Mouse (Mus musculus): ENCODE measurements around the gene Gm17622.

The Gm17622 gene

GRCm38 (mm10) chr13:96511893-96512292 lies 21.4 kb downstream of the Gm17622 start:
- DNase-seq, result no peak

DNA sequence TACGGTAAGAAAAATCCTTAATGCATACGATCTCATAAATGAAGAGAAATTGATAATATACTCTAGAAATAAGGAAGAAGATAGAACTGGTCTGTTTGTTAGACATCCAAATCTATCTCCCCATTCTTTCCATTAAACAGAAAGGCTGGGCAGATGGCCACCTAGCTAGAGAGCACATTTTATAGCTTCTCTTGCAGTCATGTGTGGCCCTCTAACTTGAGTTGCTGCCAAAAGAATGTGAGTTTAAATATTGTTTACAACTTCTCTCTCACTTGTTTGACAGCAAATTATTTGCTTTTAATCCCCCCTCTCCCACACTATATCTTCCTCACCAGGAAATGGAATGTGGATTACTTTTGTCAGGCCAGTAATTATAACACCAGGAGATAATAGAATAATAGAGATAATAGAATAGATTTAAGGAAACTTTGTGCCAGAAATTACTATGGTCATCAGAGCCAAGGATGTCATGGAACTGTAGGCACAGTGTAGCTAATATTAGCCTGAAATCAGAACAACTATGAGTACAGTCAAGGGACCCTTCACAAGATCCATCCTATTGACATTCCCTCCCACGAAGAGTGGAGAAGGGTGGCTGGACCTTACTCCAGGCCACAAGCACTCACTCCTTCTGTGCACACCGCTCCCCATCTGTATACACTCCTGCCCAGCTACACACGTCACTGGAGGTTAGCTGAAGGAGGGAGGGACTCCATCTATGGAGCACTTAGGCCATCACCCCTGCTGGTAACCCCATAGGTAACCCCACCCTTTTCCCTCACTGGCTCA lies 23.8 kb downstream of the Gm17622 start:
- DNase-seq, result no peak

- DNase-seq, result no peak
These were observed 25.7 kb downstream of the Gm17622 start for GRCm38 (mm10) chr13:96516249-96516648.

GRCm38 (mm10) chr13:96517335-96517734 lies 26.8 kb downstream of the Gm17622 start:
- DNase-seq, result no peak

DNA sequence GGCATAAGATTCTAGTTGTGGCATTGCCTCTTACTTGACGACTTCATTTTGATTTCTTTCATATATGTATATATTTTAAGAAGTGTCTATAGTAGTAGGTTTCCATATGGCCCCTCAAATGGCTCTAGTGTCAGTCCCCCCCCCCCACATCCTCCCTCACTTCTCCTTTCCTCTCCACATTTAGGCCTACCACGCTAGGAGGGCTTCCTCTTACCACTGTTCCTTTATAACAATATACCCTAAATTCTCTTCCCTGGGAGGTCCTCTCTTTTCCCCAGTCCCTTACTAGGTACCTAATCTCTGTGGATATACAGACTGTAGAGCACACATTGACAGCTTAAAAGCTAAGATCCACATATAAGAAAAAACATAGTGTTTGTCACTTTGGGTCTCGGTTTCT lies 30.8 kb downstream of the Gm17622 start:
- no peak for DNase-seq

DNA sequence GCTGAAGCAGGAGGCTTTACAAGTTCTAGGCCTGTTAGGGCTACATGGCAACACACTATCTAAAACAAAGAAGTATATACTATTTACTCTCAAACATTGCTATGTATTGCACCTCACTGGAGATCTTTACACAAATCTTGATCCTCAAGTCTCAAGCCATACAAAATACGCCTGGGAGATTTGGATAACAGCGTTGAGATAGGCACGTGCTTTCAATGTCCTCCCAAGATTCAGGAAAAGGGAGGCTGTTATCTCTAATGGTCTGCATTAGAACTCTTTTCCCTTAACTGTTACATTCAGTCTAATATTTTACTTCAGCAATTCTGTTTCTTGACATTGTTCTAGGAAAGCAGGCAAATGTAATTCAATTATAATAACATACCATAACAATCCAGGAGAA lies 36.5 kb downstream of the Gm17622 start:
- DNase-seq, result no peak

DNA sequence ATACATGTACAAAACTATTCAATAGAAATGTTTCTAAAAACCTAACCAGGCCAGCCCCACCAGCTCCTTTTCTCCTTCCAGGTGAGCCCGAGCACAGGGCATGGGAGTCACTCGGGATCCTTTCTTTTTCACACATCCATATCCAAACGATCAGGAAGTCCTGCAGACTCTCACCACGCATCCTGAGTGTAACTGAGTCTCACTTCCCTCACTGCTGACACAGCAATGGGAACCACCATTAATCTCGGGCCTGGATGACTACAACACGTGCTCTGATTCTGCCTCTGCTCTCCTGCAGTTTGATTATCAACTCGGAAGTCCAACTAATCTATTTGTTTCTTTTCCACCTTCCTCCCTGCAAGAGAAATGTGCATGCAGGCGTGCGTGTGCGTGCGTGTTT lies 37.3 kb downstream of the Gm17622 start:
- no peak for DNase-seq

DNA sequence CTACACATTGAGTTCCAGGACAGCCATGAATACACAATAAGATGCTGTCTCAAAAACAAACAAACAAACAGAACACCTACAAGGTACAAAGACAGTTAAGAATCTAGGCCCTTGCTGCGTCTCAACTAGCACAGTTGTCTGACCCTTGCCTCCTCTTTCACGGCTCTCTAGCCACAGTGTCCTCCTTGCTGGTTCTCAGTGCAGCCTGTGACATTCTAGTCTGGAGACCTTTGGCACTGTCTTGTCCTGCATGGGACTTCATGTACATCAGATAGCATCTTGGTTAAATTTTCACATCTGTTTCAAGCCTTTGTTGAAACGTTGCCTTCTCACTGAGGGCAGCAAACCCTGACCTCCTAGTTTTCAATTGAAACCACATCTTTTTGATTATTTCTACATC lies 38.2 kb downstream of the Gm17622 start:
- DNase-seq, result no peak

DNA sequence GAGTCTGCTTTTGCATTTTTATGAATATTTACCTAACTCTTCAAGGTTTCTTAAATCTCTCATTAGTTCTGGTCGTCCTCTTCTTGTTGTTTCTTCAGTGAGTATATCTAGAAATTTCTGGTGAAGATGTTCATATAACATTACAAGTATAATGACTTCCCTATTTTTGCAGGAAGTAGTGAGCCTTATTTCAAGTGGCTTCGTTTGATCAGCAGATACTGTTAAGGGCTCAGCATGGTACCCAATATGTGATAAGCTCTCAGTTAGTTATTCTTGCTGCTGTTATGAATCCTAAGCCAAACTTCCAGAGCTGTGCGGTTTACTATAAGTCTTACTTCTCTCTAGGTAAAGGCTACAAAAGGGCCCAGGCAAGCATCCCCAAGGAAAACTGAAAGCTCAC lies 39.0 kb downstream of the Gm17622 start:
- no peak for DNase-seq

GRCm38 (mm10) chr13:96530064-96530463 lies 39.5 kb downstream of the Gm17622 start:
- no peak for DNase-seq

GRCm38 (mm10) chr13:96532176-96532575 lies 41.6 kb downstream of the Gm17622 start:
- DNase-seq, result no peak

DNA sequence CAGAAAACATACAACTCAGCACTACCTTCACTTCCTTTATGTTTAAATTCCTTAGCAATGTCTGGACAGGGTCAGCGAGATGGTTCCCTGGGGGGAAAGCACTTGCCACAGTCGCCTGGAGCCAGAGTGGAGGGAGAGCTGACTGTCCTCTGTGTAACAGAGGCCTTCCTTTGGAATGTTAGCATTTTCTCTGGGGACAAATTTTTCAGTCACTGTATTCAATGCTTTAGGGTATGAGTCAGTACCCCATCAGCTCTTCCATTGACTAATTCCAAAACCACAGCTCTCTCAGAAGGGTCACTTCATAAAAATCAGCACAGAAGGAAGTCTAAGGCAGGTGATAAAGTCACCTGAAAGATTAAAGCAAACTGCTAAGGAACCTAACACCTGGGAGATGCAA lies 43.2 kb downstream of the Gm17622 start:
- DNase-seq, result no peak

GRCm38 (mm10) chr13:96536821-96537572 lies 46.5 kb downstream of the Gm17622 start:
- no peak for DNase-seq

DNA sequence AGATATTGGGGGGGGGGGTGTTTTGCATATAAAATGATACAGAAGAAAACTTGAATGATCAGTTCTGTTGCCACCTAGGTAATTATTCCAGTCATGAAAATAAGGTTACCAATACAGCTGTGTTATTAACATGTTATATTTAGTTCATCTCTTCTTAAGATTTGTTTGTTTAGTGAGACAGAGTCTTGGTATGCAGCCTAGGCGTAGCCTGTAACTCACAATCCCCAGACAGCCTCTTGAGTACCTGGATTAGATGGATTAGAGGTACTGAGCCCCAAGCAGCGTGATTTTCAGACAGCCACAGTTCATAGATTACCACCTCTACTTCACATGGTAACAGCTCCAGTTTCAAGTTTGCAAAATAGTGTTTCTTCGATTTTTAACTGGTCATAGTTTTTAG lies 47.6 kb downstream of the Gm17622 start:
- no peak for DNase-seq

All from spleen, adult 18-20 months (tissue).